Mouse (Mus musculus): Measurements from ENCODE around the gene Slc37a1. TPM values are rescaled to one million over a fixed set of nuclear protein-coding genes. Genes with fewer than 3 reads are reported as not detected.
A peak's percentile ranks its signal among the peaks of the same experiment; 100 is the strongest.
"Not testable (repeated sequence)": the region's sequence is repeated elsewhere in the genome, so short reads cannot be mapped to it uniquely, and the experiment has no call there.

The Slc37a1 gene
- total RNA-seq, 4 experiments from 2014 or later = 7.9 to 11.9 (median 10.0) TPM

DNA sequence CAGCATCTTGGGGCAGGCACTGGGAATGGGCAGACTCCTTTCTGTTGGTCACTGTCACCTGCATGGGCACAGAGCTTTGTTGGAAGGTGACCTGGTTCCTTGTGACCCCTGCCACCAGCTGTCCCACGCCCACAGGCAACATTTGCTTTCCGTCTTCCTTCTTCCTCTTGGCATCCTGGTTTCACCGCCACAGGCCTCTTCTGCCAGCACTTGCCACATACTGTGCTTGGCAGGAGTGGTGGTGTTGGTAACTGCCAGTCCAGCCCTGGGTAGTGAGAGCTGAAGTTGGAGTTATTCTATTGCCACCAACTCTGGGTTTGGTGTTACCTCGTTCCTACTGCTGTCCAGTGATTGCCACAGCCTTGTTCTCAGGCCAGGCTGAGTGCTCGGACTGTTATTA is 61.5 kb downstream of the Slc37a1 start:
- no peak for DNase-seq (ENCODE audit: low spot score)

DNA sequence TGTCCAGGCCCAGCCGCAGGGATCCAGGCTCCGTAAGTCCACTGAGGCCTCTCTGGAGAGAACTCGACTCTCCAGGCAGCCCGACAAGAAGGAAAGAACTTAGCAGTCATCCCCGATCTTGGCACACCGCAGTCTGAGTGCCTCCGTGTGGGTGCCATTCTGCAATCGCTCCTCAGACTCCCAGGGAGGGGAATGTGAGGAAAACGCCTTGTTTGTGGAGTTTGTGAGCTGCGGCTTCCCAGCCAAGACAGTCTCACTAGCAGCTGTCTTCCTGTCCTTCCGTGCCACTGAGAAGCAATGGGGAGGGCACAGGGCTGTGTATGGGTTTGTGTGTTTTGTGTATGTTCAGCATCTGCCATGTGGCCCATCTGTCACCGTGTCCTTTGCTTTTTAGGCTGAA is 62.8 kb downstream of the Slc37a1 start:
- no peak for DNase-seq (ENCODE audit: low spot score)

DNA sequence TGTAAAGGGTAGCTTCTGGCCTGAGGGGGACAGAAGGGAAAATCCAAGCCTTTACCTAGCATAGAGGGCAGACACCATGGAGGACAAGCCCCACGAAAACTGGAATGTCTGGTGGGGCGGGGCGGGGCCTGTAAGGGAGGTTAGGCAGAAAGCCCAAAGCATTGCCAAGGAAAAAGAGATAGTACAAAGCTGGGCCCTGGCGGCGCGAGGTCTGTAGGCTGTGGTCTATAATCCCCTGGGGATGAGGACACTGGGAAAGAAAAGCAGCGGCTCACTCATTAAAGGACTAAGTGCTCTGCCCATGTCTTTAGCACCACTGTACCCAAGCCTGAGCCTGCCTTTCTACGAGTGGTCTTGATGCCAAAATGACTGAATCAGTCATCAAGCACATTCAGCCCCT is 65.4 kb downstream of the Slc37a1 start:
- no peak for DNase-seq (ENCODE audit: low spot score)

DNA sequence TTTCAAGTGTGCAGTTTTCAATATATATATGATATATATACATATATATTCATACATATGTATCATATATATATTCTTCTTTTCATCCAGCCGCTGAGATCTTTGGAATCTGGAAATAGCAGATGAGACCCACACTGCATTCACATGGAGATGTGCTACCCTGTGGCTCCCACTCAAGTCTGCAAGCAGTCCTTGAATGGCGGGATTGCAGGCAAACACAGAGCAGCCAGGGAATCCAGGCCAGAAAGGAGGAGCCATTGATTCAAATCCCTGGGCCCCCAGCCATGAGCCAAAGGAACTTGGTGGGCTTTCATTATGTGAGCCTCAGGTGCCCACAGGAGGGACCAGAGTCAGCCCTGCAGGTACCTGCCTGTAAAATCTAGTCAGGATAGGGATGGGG is 66.7 kb downstream of the Slc37a1 start:
- DNase-seq (ENCODE audit: low spot score) = no peak

DNA sequence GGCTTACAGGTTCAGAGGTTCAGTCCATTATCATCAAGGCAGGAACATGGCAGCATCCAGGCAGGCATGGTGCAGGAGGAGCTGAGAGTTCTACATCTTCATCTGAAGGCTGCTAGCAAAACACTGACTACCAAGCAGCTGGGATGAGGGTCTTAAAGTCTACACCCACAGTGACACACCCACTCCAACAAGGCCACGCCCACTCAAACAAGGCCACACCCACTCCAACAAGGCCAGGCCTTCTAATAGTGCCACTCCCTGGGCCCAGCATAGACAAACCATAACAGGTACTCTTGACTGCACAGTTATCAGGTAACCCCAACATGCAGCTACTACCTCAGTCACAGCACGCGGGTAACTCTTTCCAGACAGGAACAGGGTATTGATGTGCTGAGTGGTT is 68.1 kb downstream of the Slc37a1 start:
- DNase-seq (ENCODE audit: low spot score) = not testable (repeated sequence)

DNA sequence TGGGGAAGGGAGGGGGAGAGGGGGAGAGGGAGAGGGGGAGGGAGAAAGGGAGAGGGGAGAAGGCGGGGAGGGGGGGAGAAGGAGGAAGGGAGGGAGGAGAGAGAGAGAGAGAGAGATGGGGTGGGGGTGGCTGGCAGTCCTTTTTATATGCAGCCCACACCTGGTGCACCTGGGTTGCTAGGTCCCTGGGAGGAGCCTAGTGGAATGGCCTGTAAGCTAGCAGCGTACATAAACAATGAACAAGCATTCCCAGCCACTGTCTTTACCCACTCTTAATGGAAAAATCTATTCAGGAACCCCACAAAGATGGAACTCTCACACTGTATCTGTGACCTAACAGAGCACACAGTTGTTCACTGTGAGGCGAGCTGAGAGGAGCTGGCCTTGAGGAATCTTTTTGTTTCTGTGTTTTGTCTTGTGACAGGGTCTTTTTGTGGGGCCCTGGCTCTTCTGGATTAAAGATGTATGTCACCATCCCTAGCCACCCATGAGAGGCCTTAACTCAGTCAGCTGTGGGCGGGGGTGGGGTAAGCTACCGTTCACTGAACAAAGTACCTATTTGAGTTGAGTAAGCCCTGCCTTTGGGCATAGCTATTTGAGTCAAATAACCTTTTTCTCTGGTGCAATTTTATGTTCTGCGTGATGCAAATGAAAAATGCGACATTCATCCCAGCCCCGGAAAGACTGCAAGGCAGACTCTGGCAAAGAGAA is 69.4 kb downstream of the Slc37a1 start:
- DNase-seq (ENCODE audit: low spot score) = no peak

DNA sequence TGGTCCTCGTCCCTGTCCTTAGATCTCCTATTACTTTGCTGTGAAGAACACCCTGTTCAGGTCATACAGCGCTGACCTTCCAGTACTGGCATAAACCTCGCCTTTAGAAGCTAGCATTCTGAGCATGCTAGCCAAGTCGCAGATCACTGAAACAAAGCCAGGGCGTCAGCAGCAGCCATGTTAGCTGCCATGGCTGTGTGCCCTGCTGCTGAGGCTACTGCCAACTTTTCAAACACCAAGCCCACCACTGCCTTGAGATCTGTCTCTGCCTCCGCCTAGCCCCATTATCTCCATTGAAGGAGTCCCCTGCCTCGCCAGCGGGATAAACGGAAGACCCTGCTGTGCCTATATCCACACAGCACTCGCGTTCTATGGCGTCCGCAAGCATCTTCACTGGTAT is 74.0 kb downstream of the Slc37a1 start:
- no peak for DNase-seq (ENCODE audit: low spot score)

DNA sequence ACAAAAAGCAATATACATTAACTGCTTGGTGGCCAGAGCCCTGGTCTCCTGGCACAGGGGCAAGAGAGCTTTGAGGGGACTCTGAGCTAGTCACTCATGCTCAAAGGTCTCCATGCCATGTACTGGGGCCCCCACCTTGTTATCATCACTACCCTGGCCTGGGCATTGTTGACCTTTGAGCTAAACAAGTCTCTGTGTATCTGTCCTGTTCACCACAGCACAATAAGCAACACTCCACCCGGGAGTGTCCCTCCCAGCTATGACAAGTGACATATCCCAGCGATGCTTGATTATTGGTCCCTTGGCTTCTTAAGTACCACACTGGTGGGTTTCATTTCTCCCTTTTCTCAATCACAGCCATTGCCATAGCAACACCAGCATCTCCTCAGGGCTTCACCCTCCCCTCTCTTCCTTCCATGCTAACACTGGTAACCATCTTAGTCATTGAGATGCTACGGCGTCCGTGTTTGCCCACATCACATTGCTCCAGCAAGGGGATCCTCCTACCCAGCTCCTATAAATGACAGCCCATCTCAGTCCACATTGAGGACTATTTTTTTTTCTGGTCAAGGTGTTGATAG is 79.1 kb downstream of the Slc37a1 start:
- DNase-seq (ENCODE audit: low spot score) = no peak

DNA sequence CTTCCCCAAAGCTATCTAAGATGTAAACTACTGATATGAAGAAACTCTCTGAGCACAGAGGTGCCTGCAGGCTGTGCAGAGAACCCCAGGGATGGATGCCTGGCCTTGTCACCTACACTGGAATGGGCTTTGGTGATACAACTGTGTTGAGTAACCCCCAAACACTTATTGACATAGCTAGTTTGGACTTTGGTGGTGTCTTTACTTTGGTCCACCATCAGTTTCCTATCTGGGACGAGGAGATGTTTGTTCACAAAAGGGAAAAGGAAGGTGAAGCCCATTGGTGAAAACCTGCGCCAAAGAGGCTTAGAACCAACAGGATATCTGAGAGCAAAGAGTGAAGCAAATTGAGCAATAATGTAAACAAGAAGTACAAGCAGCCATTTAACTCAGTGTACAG is 83.6 kb downstream of the Slc37a1 start:
- no peak for DNase-seq (ENCODE audit: low spot score)

DNA sequence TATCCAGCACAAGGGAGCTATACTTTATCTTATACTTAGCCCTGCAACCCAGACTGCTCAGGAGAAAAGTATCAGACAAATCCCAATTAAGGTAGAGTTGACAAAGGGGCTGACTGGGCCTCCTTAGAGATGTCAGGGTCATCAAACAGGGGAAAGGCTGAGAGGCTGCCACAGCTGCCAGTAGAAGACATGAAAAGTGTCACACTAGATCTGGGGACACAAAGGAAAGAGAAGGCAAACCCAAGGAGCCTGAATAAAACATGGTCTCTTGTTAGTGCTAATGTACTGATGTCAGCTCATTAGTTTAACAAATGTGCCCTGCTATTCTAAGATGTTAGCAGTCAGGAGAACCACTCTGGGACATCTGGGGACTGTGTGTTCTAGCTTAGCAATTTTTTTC is 84.3 kb downstream of the Slc37a1 start:
- no peak for DNase-seq (ENCODE audit: low spot score)

DNA sequence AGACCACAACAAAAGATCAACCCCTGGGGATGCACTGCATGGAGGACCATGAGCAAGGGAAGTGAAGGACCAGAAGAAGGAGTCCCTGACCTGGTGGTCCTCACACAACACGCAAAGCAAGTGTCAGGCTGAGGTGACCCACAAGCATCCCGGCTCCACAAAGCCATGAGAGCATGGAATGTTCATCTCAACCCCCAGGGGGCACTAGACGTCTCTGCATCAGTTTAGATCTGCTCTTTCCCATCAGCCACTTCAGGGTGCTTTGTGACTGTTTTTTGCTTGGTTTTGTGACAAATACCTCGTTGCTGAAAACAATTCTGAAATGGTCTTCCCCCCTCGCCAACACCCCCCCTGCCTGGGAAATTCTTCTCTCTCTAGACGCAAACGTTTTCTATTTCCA is 91.4 kb downstream of the Slc37a1 start:
- peak; percentile 67 for DNase-seq (ENCODE audit: low spot score)

DNA sequence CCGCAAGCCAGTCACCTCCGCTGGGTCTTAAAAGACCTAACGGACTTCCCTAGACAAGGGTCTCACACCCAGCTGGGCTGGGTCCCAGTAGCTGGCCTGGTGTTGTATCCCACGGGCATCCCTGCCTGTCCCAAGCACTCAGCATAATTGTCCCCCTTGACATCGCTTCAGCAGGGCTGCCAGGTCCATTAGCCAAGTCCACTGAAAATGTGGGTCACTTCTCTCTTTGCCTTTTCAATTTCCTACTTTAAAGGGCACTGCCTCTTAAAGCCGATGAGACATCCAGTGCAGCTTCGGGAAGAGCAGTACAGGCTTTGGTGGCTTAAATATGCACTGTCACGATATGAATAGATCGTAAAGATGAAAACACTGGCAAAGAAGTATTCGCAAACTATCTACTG is 91.8 kb downstream of the Slc37a1 start:
- DNase-seq (ENCODE audit: low spot score) = no peak

DNA sequence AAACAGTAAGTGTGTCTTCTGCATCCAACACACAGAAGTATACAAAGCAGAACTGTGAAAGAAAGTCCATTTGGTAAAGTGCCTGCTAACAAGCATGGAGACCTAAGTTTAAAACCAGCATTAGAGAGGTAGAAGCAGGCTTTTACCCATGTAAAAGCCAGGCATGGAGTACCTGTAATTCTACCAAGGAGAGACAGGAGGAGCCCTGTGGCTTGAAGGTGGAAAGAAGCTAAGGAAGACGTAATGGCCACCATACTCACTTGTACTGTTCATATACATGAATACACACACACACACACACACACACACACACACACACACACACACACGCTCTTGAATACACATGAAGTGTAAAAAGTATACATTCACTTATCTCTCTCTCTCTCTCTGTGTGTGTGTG is 92.5 kb downstream of the Slc37a1 start:
- DNase-seq (ENCODE audit: low spot score) = no peak

DNA sequence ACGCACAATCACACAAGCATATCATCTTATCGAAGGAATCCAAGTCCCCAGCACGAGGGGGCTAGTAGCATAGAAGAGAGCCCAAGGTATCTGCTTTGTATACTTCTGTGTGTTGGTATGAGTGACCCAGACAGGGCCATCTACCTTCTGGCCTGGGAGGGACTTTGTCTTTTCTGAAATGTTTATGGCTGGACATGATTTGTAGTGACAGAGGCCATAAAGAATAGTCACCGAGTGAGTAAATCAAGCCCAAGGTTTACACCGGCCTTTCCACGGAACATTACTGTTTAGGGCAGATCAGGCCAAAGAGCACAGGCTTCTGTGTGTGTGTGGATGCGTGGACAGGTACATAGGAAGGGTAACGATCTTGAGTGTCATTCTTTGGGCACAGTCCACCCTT is 93.3 kb downstream of the Slc37a1 start:
- no peak for DNase-seq (ENCODE audit: low spot score)

DNA sequence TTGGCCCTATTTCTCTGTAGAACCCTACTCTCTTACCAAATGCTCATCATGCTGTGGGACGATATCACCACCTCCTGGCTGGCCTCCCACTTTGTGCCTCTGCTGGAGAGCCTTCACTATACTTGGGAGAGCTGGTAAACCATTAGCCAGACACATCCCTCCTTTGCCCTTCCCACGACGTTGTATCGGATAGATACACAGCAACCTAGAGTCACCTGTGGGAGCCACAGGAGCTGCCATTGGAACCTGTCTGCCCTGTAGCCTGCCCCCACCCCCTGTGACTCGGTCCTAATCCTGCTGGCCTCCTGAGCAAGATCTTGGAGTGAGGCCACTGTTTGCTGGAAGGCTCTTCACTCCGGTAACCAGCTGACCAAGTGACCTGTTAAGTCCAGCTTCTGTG is 96.7 kb downstream of the Slc37a1 start:
- DNase-seq (ENCODE audit: low spot score) = no peak

DNA sequence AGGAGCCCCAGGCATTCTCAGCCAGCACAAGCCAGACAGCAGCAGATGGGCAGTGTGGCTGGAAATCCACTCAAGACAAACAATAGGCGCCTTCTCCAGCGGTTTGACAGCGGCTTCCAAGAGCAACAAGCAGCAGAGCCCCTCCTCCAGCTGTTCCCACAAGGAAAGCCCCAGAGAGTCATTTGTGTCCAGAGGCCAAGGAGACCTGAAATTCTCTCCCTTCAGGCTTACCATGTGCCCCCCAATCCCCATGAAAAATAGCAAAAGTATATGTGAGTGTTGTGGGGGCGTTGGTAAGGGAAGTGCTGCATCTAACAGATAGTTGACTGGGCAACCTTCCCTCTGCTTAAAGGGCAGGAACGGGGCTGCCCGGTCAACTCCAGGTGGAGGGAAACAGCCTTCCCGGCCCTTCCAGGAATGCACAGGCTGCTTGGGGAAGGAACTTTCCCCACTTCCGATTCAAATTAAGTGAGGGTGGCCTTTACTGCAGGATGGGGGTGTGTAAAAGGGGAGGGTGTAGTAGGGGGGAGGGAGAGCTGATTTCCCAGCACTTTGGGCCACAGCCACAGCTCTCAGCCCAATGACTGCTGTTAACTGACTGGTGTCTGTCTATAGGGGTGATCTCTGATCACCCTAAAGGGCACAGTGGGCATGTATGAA is 98.5 kb downstream of the Slc37a1 start:
- DNase-seq (ENCODE audit: low spot score) = peak; percentile 80

DNA sequence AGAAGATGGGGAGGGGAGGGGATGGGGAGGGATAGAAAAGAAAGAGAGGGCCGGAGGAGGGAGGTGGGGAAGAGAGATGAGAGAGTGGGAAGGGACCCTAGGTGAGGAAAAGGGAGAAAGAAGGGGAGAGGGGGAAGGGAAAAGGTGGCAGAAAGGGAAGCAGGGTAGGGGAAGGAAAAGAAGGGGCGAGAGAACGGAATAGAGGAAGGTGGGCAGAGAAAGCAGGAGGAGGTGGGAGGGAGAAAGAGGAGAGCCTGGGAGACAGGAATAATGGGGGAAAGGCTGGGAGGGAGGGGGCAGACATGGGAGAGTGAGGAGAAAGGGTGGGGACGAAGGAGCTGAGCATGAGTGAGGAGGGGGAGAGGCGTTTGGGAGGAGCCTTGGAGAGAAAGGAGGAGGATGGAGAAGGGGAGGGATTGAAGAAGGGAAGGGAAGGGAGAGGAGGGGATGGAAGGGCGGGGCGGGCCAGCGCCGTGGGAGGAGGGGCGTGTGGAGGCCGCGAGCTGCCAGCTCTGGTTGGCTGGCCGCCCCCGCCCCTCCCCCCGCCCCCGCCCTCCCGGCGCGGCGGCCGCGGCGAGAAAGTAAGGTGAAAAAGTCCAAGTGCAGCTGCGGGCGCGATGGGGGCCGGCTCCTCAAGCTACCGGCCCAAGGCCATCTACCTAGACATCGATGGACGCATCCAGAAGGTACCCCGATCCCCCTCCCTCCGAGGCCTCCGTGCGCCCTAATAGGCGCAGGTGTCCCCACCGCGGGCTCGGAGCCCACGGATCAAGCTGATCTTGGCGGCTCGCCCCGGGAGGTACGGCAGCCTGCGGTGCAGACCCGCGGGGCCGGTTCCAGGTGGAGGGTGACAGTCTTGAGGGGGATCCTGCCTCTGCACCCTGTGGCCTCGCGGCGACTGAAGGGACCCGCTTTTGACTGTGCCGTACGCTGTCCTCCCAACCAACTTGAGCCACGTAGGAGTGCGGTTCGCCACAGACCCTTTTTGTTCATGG is 99.4 kb downstream of the Slc37a1 start, which contains the start of gene Pde9a:
Gene Pde9a, plus strand, starts transcription at position 540 of the 995 bp plus-strand sequence.
- peak; percentile 30 for DNase-seq (ENCODE audit: low spot score)

DNA sequence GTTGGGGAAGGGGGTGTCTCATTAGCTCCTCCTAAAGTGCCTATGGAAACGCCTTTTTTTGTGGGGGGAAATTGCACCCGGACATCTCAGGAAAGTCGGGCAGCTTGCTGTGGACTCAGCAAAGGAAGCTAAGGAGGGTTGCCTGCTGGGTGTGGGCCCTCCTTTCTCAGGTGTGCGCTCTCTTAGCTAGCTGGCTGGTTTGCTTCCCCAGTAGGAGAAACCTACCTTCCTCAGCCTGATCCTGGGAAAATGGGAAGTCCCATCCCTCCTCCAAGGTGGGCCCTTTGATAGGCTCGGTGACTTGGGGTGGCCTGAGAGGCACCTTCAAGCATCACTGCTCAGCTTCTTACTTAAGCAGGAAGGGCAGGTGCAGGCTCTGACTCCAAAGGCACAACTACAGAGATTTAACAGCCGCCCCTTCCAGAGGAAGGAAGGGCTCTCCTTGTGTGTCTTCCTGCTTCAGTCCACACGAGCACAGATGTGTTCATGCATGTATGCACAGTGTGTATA is 100.2 kb downstream of the Slc37a1 start:
- DNase-seq (ENCODE audit: low spot score) = no peak

DNA sequence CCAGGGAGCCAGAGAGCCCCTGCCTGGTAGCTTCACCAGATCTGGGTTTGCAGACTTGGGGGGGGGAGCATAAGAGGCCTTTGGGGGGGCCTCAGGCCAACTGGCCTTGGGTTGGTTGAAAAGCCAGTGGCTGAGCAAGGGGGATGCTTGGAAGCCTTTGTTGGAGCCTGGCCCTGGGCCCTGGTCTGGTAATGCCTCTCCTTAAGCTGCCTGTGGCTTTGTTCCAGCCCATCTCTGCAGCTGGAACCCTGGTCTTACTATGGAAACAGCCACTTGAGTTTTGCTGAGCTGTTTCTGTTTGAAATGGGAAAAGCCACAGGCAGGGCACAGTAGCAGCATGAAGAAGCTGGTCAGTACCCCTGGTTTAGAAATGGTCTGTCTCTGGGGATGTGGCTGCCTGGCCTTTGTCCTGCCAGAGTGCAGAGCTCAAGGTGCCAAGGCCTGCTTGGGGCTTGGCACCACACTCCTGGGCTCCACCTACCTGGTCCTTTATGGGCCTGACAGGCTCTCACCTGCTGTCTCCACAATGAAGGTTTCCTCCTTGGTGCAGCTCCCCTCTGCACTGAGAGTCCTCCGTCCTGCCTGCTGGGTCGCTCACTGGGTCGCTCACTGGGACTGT is 102.9 kb downstream of the Slc37a1 start:
- DNase-seq (ENCODE audit: low spot score) = no peak

DNA sequence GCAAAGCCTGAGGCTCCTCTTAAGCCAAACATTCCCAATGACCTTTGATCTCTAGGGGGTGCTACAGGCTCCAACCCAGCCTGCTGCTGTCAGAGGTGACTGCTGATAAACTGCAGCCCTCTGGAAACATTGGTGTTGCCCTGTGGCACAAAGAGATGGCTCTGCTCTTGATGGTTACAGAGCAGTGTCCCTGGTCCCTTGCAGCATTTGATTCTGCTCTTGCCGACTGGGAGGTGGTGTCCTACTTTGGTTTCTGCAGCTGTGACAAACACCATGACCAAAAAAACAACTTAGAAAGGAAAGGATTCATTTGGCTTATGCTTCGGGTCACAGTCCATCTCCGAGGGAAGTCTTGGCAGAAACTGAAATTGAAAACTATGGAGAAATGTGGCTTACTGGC is 104.9 kb downstream of the Slc37a1 start:
- no peak for DNase-seq (ENCODE audit: low spot score)

DNA sequence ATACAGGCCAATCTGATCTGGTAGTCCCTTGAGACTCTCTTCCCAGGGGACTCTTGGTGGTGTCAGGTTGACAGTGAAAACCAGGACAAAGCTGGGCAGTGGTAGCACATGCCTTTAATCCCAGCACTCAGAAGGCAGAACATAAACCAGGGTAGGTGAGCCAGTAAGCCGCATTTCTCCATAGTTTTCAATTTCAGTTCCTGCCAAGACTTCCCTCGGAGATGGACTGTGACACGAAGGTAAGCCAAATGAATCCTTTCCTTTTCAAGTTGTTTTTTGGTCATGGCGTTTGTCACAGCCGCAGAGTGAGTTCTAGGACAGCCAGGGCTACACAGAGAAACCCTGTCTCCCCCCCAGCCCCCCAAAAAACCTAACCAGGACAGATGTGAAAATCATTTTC is 105.4 kb downstream of the Slc37a1 start:
- DNase-seq (ENCODE audit: low spot score) = no peak
